Mouse (Mus musculus) right cerebral cortex, postnatal 10 days (tissue): ENCODE measurements around the gene Gtf3c6.

Source experiments
- DNase-seq, 2 experiments: peaks; one replicate each; pipeline ENCODE4 v3.0.0; 2021; ENCODE audit warnings: low spot score in 2 of 2

The Gtf3c6 gene

DNA sequence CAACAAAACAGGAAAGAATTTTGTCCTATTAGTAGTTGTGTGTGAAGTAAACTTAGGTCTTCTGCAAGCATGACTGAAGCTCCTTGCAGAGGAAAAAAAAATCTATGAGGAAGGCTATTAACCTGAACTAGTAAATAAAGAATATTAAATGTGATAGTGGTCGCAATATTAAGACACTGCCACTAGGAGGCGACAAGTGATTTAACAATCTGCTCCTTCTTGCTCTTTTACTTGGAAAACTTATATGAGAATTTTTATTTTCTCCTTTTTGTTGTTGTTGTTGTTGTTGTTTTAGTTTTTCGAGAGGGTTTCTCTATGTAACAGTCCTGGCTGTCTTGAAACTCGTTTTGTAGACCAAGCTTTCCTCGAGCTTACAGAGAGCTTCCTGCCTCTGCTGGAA, 1.1 kb upstream of the Gtf3c6 start:
- peak in 1 of 2 experiments; percentile 50 for DNase-seq

DNA sequence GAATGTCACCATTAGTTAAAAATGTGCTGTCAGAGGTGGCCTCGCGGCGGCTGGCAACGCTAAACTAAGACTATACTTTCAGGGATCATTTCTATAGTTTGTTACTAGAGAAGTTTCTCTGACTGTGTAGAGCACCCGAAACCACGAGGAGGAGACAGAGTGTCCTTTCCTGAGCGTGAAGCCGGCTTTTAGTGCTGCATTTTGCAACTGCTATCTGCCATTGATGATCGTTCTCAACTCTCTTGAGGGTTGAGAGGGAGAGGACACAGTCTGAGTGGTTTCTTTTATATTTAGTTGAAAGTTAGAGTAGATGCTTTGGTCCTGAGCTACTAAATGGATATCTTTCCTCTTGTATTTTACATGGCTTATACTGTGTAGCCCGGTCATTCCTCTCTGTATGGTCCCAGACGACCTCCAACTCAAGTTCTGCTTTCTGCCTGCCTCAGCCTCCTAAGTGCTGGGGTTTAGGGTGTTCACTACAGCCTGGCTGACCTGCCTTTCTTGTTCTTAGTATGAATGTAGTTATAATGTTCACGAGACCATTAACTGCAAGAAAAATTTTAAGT, 576 bp upstream of the Gtf3c6 start:
- peak; percentile 81 to 84 for DNase-seq

- peak; percentile 69 to 82 for DNase-seq
Measured at GRCm38 (mm10) chr10:40256716-40257115, 1.2 kb downstream of the Gtf3c6 start.

- no peak for DNase-seq
Measured at GRCm38 (mm10) chr10:40250969-40251368, 6.9 kb downstream of the Gtf3c6 start.

GRCm38 (mm10) chr10:40249625-40250024, 8.3 kb downstream of the Gtf3c6 start:
- DNase-seq: no peak

- DNase-seq: peak in 1 of 2 experiments; percentile 36
Measured at GRCm38 (mm10) chr10:40247166-40247716, 10.7 kb downstream of the Gtf3c6 start.

- peak; percentile 92 for DNase-seq
Measured at GRCm38 (mm10) chr10:40246374-40247165, 11.3 kb downstream of the Gtf3c6 start, which contains the start of gene Rpf2. Gene Rpf2 (minus strand): TSS chr10:40247036.

DNA sequence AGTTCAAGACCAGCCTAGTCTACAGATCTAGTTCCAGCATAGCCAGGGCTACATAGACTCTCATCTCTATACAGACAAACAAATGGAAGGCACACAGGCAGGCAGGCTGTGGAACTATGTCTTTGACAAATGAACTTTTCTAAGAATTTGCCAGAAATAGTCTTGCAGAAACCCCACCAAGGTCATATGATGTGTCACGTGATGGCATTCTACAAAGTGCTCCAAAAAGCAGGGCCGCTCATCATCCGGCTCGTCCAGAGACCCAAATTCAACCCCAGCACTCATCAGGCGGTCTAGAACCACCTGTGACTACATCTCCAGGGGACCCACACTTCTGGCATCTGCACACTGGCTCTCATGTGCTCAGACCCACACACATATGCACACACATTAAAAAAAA, 20.1 kb downstream of the Gtf3c6 start:
- no peak for DNase-seq

DNA sequence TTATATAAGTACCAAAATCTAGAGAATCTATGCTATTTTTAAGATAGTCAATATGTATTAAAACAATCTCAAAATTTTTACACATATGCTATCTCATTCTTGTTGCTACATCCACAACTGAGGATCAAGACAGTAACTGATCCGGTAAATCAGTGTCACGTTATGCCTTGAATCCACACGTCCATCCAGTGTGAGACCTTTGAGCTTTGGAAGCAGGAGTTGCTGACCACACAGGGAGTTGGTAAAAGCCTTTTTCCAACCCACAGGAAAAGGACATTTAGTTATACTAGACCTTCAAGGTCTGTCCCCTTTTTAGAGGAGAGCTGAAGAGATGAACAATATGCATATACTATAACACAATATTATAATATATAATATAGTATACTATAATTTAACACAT, 24.7 kb downstream of the Gtf3c6 start:
- no peak for DNase-seq

DNA sequence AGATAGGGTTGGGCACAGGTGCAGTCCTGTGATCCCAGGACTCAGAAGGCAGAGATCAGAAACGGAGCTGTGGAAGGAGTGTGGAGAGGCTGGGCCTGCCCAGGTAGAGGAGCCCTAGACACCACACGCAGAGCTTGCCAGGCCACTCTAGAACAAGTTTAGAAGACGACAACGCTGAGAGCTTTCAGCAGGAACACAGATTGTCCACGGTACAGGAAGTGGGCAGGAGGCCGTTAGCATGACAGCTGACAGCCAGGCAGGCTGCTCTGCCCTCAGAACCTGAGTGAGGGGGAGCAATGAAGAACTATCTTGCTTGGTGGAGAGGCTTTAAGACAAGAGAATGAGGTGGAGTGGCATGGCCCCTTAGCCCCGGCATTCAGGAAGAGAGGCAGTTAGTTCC, 25.5 kb downstream of the Gtf3c6 start:
- DNase-seq: no peak

DNA sequence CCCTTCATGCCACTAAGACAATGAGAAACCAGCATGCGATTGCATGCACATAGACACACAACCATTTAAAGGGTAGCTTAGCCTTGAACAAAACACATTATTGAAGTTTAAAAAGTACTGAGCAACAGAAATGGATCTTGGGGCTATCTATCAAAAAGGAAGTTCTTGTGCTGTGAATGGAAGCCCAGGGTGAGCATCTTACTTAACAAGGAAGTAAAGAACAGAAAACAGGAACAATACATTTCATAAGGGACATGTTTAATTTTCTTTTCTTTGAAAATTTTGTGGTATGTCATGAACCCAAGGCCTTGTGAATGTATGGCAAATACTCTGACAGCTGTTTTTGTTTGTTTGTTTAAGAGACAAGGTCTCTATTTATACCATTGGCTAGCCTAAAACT, 28.2 kb downstream of the Gtf3c6 start:
- DNase-seq: no peak

DNA sequence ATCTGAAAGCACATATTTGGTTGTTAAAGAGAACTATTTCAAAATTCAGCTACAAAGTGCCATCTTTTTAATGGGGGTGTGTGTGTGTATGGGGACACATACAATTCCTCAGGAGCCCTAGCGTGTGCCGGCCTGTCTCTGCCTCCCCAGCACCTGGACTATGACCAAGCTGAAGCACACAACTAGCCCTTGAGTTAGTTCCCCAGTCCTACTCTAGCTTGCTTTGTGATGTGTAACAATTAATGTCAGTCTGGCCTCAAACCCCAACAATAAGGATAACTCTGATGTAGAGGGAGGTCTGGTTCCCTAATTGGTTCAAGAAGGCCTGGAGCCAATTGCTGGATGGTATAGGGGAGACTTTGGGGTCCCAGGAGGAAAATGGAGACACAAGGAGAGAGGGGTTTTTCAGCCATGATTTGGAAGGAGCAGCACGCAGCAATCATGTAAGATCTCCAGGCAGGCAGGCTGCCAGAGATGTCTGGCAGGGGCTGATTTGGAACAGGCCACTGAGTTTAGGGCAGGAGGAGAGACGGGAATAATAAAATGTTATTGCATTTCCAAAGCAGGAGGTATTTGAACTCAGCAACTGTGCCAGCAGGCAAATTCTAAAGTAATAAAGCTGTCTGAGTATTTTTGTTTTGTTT, 30.1 kb downstream of the Gtf3c6 start:
- DNase-seq: no peak

- DNase-seq: no peak
Measured at GRCm38 (mm10) chr10:40218874-40219273, 39.0 kb downstream of the Gtf3c6 start.

GRCm38 (mm10) chr10:40212443-40213169, 45.3 kb downstream of the Gtf3c6 start:
- DNase-seq: peak; percentile 92 to 93
